Mouse (Mus musculus): ENCODE results near the gene Usp18.

- no peak for TF ChIP-seq CTCF (IDR thresholded peaks at IDR 0.05; ENCODE audit: control insufficient read depth, insufficient read depth, insufficient read length)
- no peak for TF ChIP-seq USF1 (IDR thresholded peaks at IDR 0.05; ENCODE audit: low read depth)
- no peak for TF ChIP-seq MAX (IDR thresholded peaks at IDR 0.05)
- no peak for TF ChIP-seq FOSL1 (IDR thresholded peaks at IDR 0.05; ENCODE audit: insufficient read depth, low read length, poor library complexity, severe bottlenecking)
- TF ChIP-seq CEBPB (IDR thresholded peaks at IDR 0.05; ENCODE audit: low read depth): no peak
- TF ChIP-seq MYOG (IDR thresholded peaks at IDR 0.05; ENCODE audit: control insufficient read depth, extremely low read depth, insufficient read length): no peak
- no peak for TF ChIP-seq MYOD1 (IDR thresholded peaks at IDR 0.05; ENCODE audit: control insufficient read depth, insufficient read length, low read depth)
Observed at GRCm38 (mm10) chr6:121305571-121305970, 59.9 kb downstream of the Usp18 start.
